ENCODE assay signal across 8 mouse cellular contexts in genomic region chr4:130828851-130829673, GRCm38 (mm10). TPM values are rescaled to one million over a fixed set of nuclear protein-coding genes. Genes with fewer than 3 reads are reported as not detected.
DNase-seq lines count a peak whose midpoint lies in the region; ATAC-seq lines count a peak whose summit lies in the region.

No protein-coding gene starts in this region.

- peaks cover 1% of the 10 kb centered on the region; the same call in 1 of the 2 replicates for H3K36me3 ChIP-seq in intestine, embryonic 14.5 days (ENCODE audit: control insufficient read depth, insufficient read depth, low read length)
- H3K36me3 ChIP-seq in liver, embryonic 13.5 days = no peaks in the 10 kb centered on the region
- peaks cover 18% of the 10 kb centered on the region for H3K36me3 ChIP-seq in neural tube, embryonic 15.5 days

- peaks cover 10% of the 10 kb centered on the region for H3K4me1 ChIP-seq in brown adipose tissue, adult 24 weeks (ENCODE audit: control insufficient read depth, insufficient read depth, insufficient read length, low read length)
- peaks cover 15% of the 10 kb centered on the region; the same call in 1 of the 2 replicates for H3K4me1 ChIP-seq in intestine, embryonic 14.5 days (replicated peaks; ENCODE audit: control insufficient read depth, insufficient read depth, low read length)
- 0 out of 2 replicates have a peak, but pooled peaks cover 3% of the 10 kb centered on the region for H3K4me1 ChIP-seq in liver, embryonic 13.5 days (replicated peaks)
- H3K4me1 ChIP-seq in neural tube, embryonic 15.5 days = peaks cover 14% of the 10 kb centered on the region

- no peak overlapping the region for H3K4me3 ChIP-seq in brown adipose tissue, adult 24 weeks (ENCODE audit: insufficient read depth, low read depth, low read length)
- H3K4me3 ChIP-seq in intestine, embryonic 14.5 days (ENCODE audit: low read depth, low read length) = no peak overlapping the region
- H3K4me3 ChIP-seq in liver, embryonic 13.5 days (replicated peaks) = no peak overlapping the region
- H3K4me3 ChIP-seq in neural tube, embryonic 15.5 days (replicated peaks) = no peak overlapping the region

- H3K27me3 ChIP-seq in intestine, embryonic 14.5 days (replicated peaks; ENCODE audit: control insufficient read depth, insufficient read depth, low read length) = no peaks in the 10 kb centered on the region
- H3K27me3 ChIP-seq in liver, embryonic 13.5 days = no peaks in the 10 kb centered on the region
- H3K27me3 ChIP-seq in neural tube, embryonic 15.5 days (replicated peaks) = no peaks in the 10 kb centered on the region

- H3K4me2 ChIP-seq in intestine, embryonic 14.5 days (ENCODE audit: low read length) = peak overlapping the region; percentile 11; the same call in 1 of the 2 replicates
- no peak overlapping the region for H3K4me2 ChIP-seq in liver, embryonic 13.5 days
- peak overlapping the region; percentile 29 for H3K4me2 ChIP-seq in neural tube, embryonic 15.5 days

- WGBS in intestine, embryonic 14.5 days = 11% methylated on average over 18 of the region's 18 CpGs
- WGBS in liver, embryonic 13.5 days (ENCODE audit: insufficient replicate concordance) = 25% methylated on average over 18 of the region's 18 CpGs
- WGBS in neural tube, embryonic 15.5 days = 8% methylated on average over 18 of the region's 18 CpGs

- H3K9ac ChIP-seq in intestine, embryonic 14.5 days (ENCODE audit: low read length) = no peak overlapping the region
- H3K9ac ChIP-seq in liver, embryonic 13.5 days = no peak overlapping the region
- H3K9ac ChIP-seq in neural tube, embryonic 15.5 days (replicated peaks) = no peak overlapping the region; the same call in 1 of the 2 replicates

- intact Hi-C loops in gastrocnemius, postnatal 36 days (cut with DNase I) = no loop called here

- H3K27ac ChIP-seq in brown adipose tissue, adult 24 weeks (replicated peaks; ENCODE audit: low read depth, low read length) = peak overlapping the region; percentile 65
- peak overlapping the region; percentile 71 for H3K27ac ChIP-seq in intestine, embryonic 14.5 days (ENCODE audit: low read depth)
- H3K27ac ChIP-seq in liver, embryonic 13.5 days = no peak overlapping the region
- peak overlapping the region; percentile 70 for H3K27ac ChIP-seq in neural tube, embryonic 15.5 days (replicated peaks)

- ATAC-seq in intestine, embryonic 14.5 days (replicated peaks; ENCODE audit: low FRiP score, low TSS enrichment, low read depth) = peak; percentile 62
- peak; percentile 75 for ATAC-seq in liver, embryonic 13.5 days (ENCODE audit: low read depth)
- peak; percentile 45 for ATAC-seq in neural tube, embryonic 15.5 days (ENCODE audit: low FRiP score)
- ATAC-seq in megakaryocyte progenitor cell, adult 5-6 weeks (replicated peaks; ENCODE audit: poor library complexity) = no peak
- ATAC-seq in megakaryocyte, adult 5-6 weeks (ENCODE audit: poor library complexity, severe bottlenecking) = no peak

- DNase-seq in NIH3T3 (ENCODE audit: low read depth) = peak; percentile 37
- DNase-seq in gastrocnemius, postnatal 36 days = peak; percentile 35 to 51
- no peak for DNase-seq in intestine, embryonic 14.5 days (ENCODE audit: low spot score)
- peak; percentile 20 for DNase-seq in liver, embryonic 13.5 days

- no peaks in the 10 kb centered on the region for H3K9me3 ChIP-seq in intestine, embryonic 14.5 days (ENCODE audit: control insufficient read depth, low read length)
- no peaks in the 10 kb centered on the region for H3K9me3 ChIP-seq in liver, embryonic 13.5 days (replicated peaks)
- H3K9me3 ChIP-seq in neural tube, embryonic 15.5 days (replicated peaks) = no peaks in the 10 kb centered on the region

RNA-seq across cellular contexts. Expression of gene Sdc3, which starts 36.7 kb away (rescaled TPM):
- 7.9 and 12.0 TPM in 2 replicates for polyA plus RNA-seq in brown adipose tissue, adult 24 weeks (2012; ENCODE audit: insufficient read depth, insufficient read length, missing spikeins)
- 10 to 100 TPM in 1 of 2 experiments, 1 to 10 TPM in 1; 8.4 to 14.2 TPM for total RNA-seq in gastrocnemius, postnatal 36 days (2021)
- 19.2 and 21.1 TPM in 2 replicates for polyA plus RNA-seq in intestine, embryonic 14.5 days (2014; fragmentation: Nextera tagmentation; extraction: Ambion mirVana)
- polyA plus RNA-seq in liver, embryonic 13.5 days (2015; fragmentation: Nextera tagmentation; extraction: Ambion mirVana) = 5.3 and 6.5 TPM in 2 replicates
- polyA plus RNA-seq in neural tube, embryonic 15.5 days (2015; fragmentation: Nextera tagmentation; extraction: Ambion mirVana) = 117 and 130 TPM in 2 replicates
- total RNA-seq in megakaryocyte progenitor cell, adult 5-6 weeks (2015) = 0.69 and 2.0 TPM in 2 replicates
- total RNA-seq in megakaryocyte progenitor cell, adult 5-6 weeks (2017) = 0.44 and 0.75 TPM in 2 replicates
- total RNA-seq in megakaryocyte, adult 5-6 weeks (2015) = 22.6 and 31.3 TPM in 2 replicates
- 13.6 and 20.2 TPM in 2 replicates for total RNA-seq in megakaryocyte, adult 5-6 weeks (2017)

Comparison
In these comparisons a context has a peak if more than half of its experiments do, and no peak if none do; other contexts are left out.
1. ATAC-seq: peak in intestine, embryonic 14.5 days (single experiment), liver, embryonic 13.5 days (single experiment) and neural tube, embryonic 15.5 days (single experiment); none in megakaryocyte progenitor cell, adult 5-6 weeks (single experiment) and megakaryocyte, adult 5-6 weeks (single experiment).